Mouse (Mus musculus): ENCODE data around the gene Atat1. TPM values are rescaled to one million over a fixed set of nuclear protein-coding genes. Genes with fewer than 3 reads are reported as not detected.

Gene Atat1
- total and polyA plus RNA-seq, 3 experiments, result 5.7 to 12.5 (median 10.4) TPM

DNA sequence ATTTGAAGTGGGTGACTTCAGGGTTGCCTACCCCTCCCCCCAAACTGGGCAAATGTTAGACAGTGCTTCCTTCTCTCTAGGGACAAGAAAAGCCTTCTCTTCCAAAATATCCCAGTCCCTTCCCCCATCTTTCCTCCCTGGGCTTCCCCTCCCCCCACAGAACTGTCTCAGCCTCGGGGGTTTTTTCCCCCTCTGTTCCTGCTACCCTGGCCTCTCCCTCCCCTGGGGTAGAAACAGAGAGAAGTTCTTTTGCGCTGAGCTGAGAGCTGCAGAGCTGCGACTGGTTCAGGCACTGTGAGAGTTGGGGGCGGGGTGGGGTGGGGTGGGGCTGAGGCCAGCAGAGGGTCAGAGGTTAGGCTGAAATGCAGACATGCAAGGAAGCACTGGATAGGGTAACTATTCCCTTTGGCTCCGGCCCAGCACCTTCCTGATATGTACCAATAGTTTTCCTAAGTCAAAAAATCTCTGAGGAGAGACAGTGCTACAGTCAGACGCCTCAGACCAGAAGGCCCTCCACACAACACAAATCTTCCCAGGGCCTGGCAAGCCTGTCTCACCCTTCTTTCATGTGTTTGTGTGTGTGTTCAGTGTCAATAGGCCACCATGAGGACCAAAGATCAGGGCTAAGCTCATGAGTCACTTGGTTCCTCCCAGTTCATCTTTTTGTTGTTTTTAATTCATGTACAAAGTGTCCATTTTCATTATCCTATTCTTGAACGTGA, 40.4 kb downstream of the Atat1 start:
- no peak for TF ChIP-seq POLR2A (IDR thresholded peaks at IDR 0.05; ENCODE audit: low read depth, low read length)
- peak; percentile 31; the same call in 1 of the 2 replicates for TF ChIP-seq IRF4 (IDR thresholded peaks at IDR 0.05; ENCODE audit: low read depth, low read length)
- no peak for TF ChIP-seq RCOR1 (conservative IDR thresholded peaks at IDR 0.05; ENCODE audit: low read depth, low read length)
- TF ChIP-seq MAX (IDR thresholded peaks at IDR 0.05; ENCODE audit: low read length), result no peak
- no peak for TF ChIP-seq SIN3A (IDR thresholded peaks at IDR 0.05; ENCODE audit: low read length)
- TF ChIP-seq EP300 (IDR thresholded peaks at IDR 0.05; ENCODE audit: low read length), result no peak
- TF ChIP-seq MAZ (IDR thresholded peaks at IDR 0.05; ENCODE audit: low read depth, low read length), result peak; percentile 78
- TF ChIP-seq ZC3H11A (IDR thresholded peaks at IDR 0.05; ENCODE audit: low read depth, low read length), result no peak
- TF ChIP-seq CHD1 (IDR thresholded peaks at IDR 0.05; ENCODE audit: low read depth, low read length), result no peak
- no peak; the same call in 1 of the 2 replicates for TF ChIP-seq NELFE (IDR thresholded peaks at IDR 0.05; ENCODE audit: low read depth, low read length)
- TF ChIP-seq HCFC1 (IDR thresholded peaks at IDR 0.05; ENCODE audit: low read depth, low read length), result no peak
- TF ChIP-seq ZMIZ1 (IDR thresholded peaks at IDR 0.05; ENCODE audit: low read depth, low read length), result no peak
- TF ChIP-seq UBTF (IDR thresholded peaks at IDR 0.05; ENCODE audit: low read depth, low read length), result 0 out of 2 replicates have a peak, but pooled peaks have one; percentile 17
- TF ChIP-seq MXI1 (IDR thresholded peaks at IDR 0.05; ENCODE audit: low read depth, low read length), result no peak
- no peak for TF ChIP-seq CTCF (conservative IDR thresholded peaks at IDR 0.05 in 1 of 2, IDR thresholded peaks at IDR 0.05 in 1 of 2; ENCODE audit: low read depth in 2 of 2, low read length in 2 of 2)
- TF ChIP-seq CHD2 (IDR thresholded peaks at IDR 0.05; ENCODE audit: low read length), result peak; percentile 91
- no peak for TF ChIP-seq USF2 (conservative IDR thresholded peaks at IDR 0.05; ENCODE audit: low read depth, low read length)
- peak; percentile 55; the same call in 1 of the 2 replicates for TF ChIP-seq TCF12 (IDR thresholded peaks at IDR 0.05; ENCODE audit: low read depth, low read length)
- TF ChIP-seq JUND (conservative IDR thresholded peaks at IDR 0.05; ENCODE audit: low read depth, low read length), result no peak
- peak; percentile 29; the same call in 1 of the 2 replicates for TF ChIP-seq ELF1 (IDR thresholded peaks at IDR 0.05; ENCODE audit: low read depth, low read length)
- TF ChIP-seq USF1 (IDR thresholded peaks at IDR 0.05; ENCODE audit: low read depth, low read length), result no peak
- peak; percentile 25 for TF ChIP-seq ETS1 (conservative IDR thresholded peaks at IDR 0.05; ENCODE audit: low read depth, low read length)
- TF ChIP-seq NRF1 (IDR thresholded peaks at IDR 0.05; ENCODE audit: low read depth, low read length), result no peak
- no peak for TF ChIP-seq KAT2A (IDR thresholded peaks at IDR 0.05; ENCODE audit: insufficient replicate concordance, low read length)
- no peak for TF ChIP-seq E2F4 (IDR thresholded peaks at IDR 0.05; ENCODE audit: insufficient replicate concordance, low read depth, low read length)
- no peak for TF ChIP-seq MEF2A (IDR thresholded peaks at IDR 0.05; ENCODE audit: borderline replicate concordance, low read depth, low read length)
- no peak for TF ChIP-seq GABPA (IDR thresholded peaks at IDR 0.05; ENCODE audit: insufficient replicate concordance, low read depth, low read length)
- dilution Hi-C loops (cut with MboI; ENCODE audit: extremely low pct_ligation_motif_present, extremely low pct_unique_long_range_greater_than_20kb, low sequenced_read_pairs), result no loop called here
- H3K4me2 ChIP-seq (ENCODE audit: insufficient read depth, low read depth, poor library complexity, severe bottlenecking), result peak overlapping the region; percentile 85
- H3K4me3 ChIP-seq (replicated peaks in 1 of 3; ENCODE audit: low read depth in 2 of 3, low read length in 2 of 3, poor library complexity in 1 of 3), result peak overlapping the region; percentile 63 to 99 (median 74)
- peaks cover 4% of the 10 kb centered on the region for H3K9me3 ChIP-seq (replicated peaks; ENCODE audit: low read length)
- H3K4me1 ChIP-seq (ENCODE audit: control insufficient read depth in 1 of 2, insufficient read depth in 2 of 2), result peaks cover 0 to 35% of the 10 kb centered on the region in 2 experiments; a peak in 2 of 4 replicates
- in situ Hi-C loops (cut with MboI; ENCODE audit: low pct_ligation_motif_present, low pct_unique_long_range_greater_than_20kb, low sequenced_read_pairs), result loop anchor here (5.0 to 10.0 kb wide), 2 partner anchors 32 to 135 kb away; partner anchors contain the start of gene Tubb5
- DNase-seq (ENCODE audit: extremely low read depth), result peak; percentile 68
- peaks cover 6 to 27% of the 10 kb centered on the region in 2 experiments for H3K36me3 ChIP-seq (replicated peaks in 1 of 2; ENCODE audit: control insufficient read depth in 1 of 2, insufficient read depth in 1 of 2, low read length in 1 of 2)
- H3K27me3 ChIP-seq (replicated peaks), result no peaks in the 10 kb centered on the region
- peaks cover 51% of the 10 kb centered on the region for H3K79me2 ChIP-seq (replicated peaks; ENCODE audit: control insufficient read depth, extremely low read depth, insufficient read depth, poor library complexity, severe bottlenecking)
- H3K9ac ChIP-seq (ENCODE audit: insufficient read depth, low read depth), result peak overlapping the region; percentile 69
- H3K27ac ChIP-seq (ENCODE audit: insufficient read depth, low read depth), result peak overlapping the region; percentile 83

Measured in CH12.LX (cell line).